Mouse (Mus musculus) heart, adult 2 months (tissue): ENCODE data around the gene Gfra1.

Experiments used
- CTCF ChIP-seq: fragments of 200-600 bp; IDR thresholded peaks from 2 replicates; pipeline ENCODE4 v1.8.1; 2022; ENCODE audit warnings: antibody characterized with exemption, mild to moderate bottlenecking, moderate library complexity
- EP300 ChIP-seq: fragments of 200-500 bp; IDR thresholded peaks from 2 replicates; pipeline ENCODE4 v1.6.1; 2011; ENCODE audit warnings: low read depth, low read length, control low read depth; ENCODE audit not compliant: insufficient read depth
- POLR2A ChIP-seq: fragments of 200-500 bp; IDR thresholded peaks from 2 replicates; pipeline ENCODE4 v1.6.1; 2011; ENCODE audit warnings: mild to moderate bottlenecking, low read depth, low read length, control low read depth; ENCODE audit not compliant: insufficient read depth

GRCm38 (mm10) chr19:58259250-58259649 lies 196.5 kb downstream of the Gfra1 start:
- no peak for TF ChIP-seq CTCF
- no peak for TF ChIP-seq POLR2A
- no peak for TF ChIP-seq EP300
